Mouse (Mus musculus) urinary bladder, postnatal 10 days (tissue): Measurements from ENCODE around the gene Arhgef28.
"Not testable (repeated sequence)": the region's sequence is repeated elsewhere in the genome, so short reads cannot be mapped to it uniquely, and the experiment has no call there.

Experiments used
- DNase-seq: peaks from one replicate; pipeline ENCODE4 v3.0.0; 2022; ENCODE audit warnings: low spot score

Arhgef28 gene

GRCm38 (mm10) chr13:98124113-98124745 is 82.0 kb downstream of the Arhgef28 start:
- DNase-seq, result no peak

GRCm38 (mm10) chr13:98122766-98123165 is 83.5 kb downstream of the Arhgef28 start:
- no peak for DNase-seq

- DNase-seq, result no peak
Observed at GRCm38 (mm10) chr13:98121993-98122392, 84.2 kb downstream of the Arhgef28 start.

- DNase-seq, result no peak
Observed at GRCm38 (mm10) chr13:98121124-98121470, 85.1 kb downstream of the Arhgef28 start.

- DNase-seq, result no peak
Observed at GRCm38 (mm10) chr13:98120356-98121123, 85.7 kb downstream of the Arhgef28 start.

GRCm38 (mm10) chr13:98118291-98118690 is 87.9 kb downstream of the Arhgef28 start:
- DNase-seq, result no peak

GRCm38 (mm10) chr13:98117566-98118254 is 88.5 kb downstream of the Arhgef28 start:
- DNase-seq, result no peak

GRCm38 (mm10) chr13:98115650-98116049 is 90.6 kb downstream of the Arhgef28 start:
- DNase-seq, result no peak

GRCm38 (mm10) chr13:98115051-98115450 is 91.2 kb downstream of the Arhgef28 start:
- DNase-seq, result no peak

GRCm38 (mm10) chr13:98112812-98113503 is 93.3 kb downstream of the Arhgef28 start:
- no peak for DNase-seq

- DNase-seq, result no peak
Observed at GRCm38 (mm10) chr13:98111531-98111930, 94.7 kb downstream of the Arhgef28 start.

- DNase-seq, result no peak
Observed at GRCm38 (mm10) chr13:98111021-98111420, 95.2 kb downstream of the Arhgef28 start.

- DNase-seq, result not testable (repeated sequence)
Observed at GRCm38 (mm10) chr13:98108481-98108880, 97.8 kb downstream of the Arhgef28 start.

GRCm38 (mm10) chr13:98107621-98108020 is 98.6 kb downstream of the Arhgef28 start:
- DNase-seq, result no peak

- DNase-seq, result no peak
Observed at GRCm38 (mm10) chr13:98095966-98096365, 110.3 kb downstream of the Arhgef28 start.

- DNase-seq, result no peak
Observed at GRCm38 (mm10) chr13:98094332-98094731, 111.9 kb downstream of the Arhgef28 start.

- DNase-seq, result no peak
Observed at GRCm38 (mm10) chr13:98093483-98093882, 112.8 kb downstream of the Arhgef28 start.

GRCm38 (mm10) chr13:98092354-98093002 is 113.8 kb downstream of the Arhgef28 start:
- no peak for DNase-seq

GRCm38 (mm10) chr13:98079640-98080039 is 126.6 kb downstream of the Arhgef28 start:
- DNase-seq, result no peak

GRCm38 (mm10) chr13:98078251-98078650 is 128.0 kb downstream of the Arhgef28 start:
- DNase-seq, result no peak

GRCm38 (mm10) chr13:98077216-98077615 is 129.0 kb downstream of the Arhgef28 start:
- no peak for DNase-seq

- no peak for DNase-seq
Observed at GRCm38 (mm10) chr13:98074871-98075270, 131.4 kb downstream of the Arhgef28 start.
